Mouse (Mus musculus): Measurements from ENCODE around the gene Aspm. TPM values are rescaled to one million over a fixed set of nuclear protein-coding genes. Genes with fewer than 3 reads are reported as not detected.
"Not testable (repeated sequence)": the region's sequence is repeated elsewhere in the genome, so short reads cannot be mapped to it uniquely, and the experiment has no call there.

Aspm gene
- polyA plus RNA-seq, 1 experiment from 2014 or later, result 28.8 TPM

DNA sequence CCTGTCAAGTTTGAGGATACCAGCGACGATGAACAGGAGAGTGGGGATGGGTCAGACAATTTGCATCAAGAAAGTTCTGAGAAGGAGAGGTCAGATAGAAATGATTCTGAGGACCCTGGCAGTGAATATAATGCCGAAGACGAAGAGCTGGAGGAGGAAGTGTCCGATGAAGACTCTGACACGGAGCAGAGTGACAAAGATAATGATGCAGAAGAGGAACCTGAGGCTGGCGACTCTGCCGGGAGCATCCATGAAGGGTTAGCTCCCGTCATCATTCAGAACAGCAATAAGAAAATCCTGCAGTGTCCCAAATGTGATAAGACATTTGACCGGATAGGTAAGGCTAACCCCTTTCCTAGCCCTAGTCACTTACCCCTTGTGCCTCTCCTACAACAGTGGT is 30.6 kb upstream of the Aspm start:
- H3K27me3 ChIP-seq (ENCODE audit: control insufficient read depth, insufficient read depth, low read length), result no peaks in the 10 kb centered on the region
- peaks cover 22% of the 10 kb centered on the region for H3K4me1 ChIP-seq (ENCODE audit: control insufficient read depth, insufficient read depth, low read length)
- H3K4me3 ChIP-seq (ENCODE audit: low read length), result peak overlapping the region; percentile 91
- no peak overlapping the region for H3K27ac ChIP-seq (ENCODE audit: low read depth, low read length)
- peak overlapping the region; percentile 90 for H3K9ac ChIP-seq (ENCODE audit: low read depth, low read length)
- H3K9me3 ChIP-seq (ENCODE audit: control insufficient read depth, low read length), result no peaks in the 10 kb centered on the region
- WGBS, result 54% methylated on average over 10 of the region's 10 CpGs
- no peak for ATAC-seq (ENCODE audit: low FRiP score, low TSS enrichment)
- H3K36me3 ChIP-seq (ENCODE audit: control insufficient read depth, insufficient read depth, low read length), result peaks cover 7% of the 10 kb centered on the region; the same call in 1 of the 2 replicates
- peak overlapping the region; percentile 77 for H3K4me2 ChIP-seq (replicated peaks; ENCODE audit: low read depth, low read length)

DNA sequence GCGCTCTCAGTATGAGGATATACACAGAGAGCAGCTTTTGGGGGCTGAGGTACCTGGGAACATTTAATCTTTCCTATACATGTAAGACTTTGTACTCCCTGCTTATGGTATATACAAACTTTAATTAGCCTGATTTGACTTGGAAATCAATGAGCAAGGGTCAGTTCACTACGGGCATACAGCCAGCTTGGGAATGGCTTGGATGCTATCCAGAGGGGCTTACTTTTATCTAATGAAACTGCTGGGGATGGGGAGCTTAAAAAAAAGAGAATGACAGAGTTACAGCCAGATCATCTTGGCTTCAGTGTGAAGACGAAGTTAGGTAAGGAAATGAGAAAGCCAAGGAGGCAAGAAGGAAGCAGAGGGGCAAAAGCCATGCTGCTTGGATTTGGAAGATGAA is 29.6 kb upstream of the Aspm start:
- Histone ChIP-seq H3K4me2 (replicated peaks; ENCODE audit: low read depth, low read length) (peak overlapping the region; percentile 49), H3K4me1 (ENCODE audit: control insufficient read depth, insufficient read depth, low read length) (peaks cover 22% of the 10 kb centered on the region), H3K9me3 (ENCODE audit: control insufficient read depth, low read length) (no peaks in the 10 kb centered on the region), H3K27ac (ENCODE audit: low read depth, low read length) (no peak overlapping the region), H3K36me3 (ENCODE audit: control insufficient read depth, insufficient read depth, low read length) (peaks cover 16% of the 10 kb centered on the region; the same call in 1 of the 2 replicates), H3K4me3 (ENCODE audit: low read length) (peak overlapping the region; percentile 28), H3K9ac (ENCODE audit: low read depth, low read length) (peak overlapping the region; percentile 42), H3K27me3 (ENCODE audit: control insufficient read depth, insufficient read depth, low read length) (no peaks in the 10 kb centered on the region)
- 44% methylated on average over 3 of the region's 3 CpGs for WGBS
- no peak for ATAC-seq (ENCODE audit: low FRiP score, low TSS enrichment)

DNA sequence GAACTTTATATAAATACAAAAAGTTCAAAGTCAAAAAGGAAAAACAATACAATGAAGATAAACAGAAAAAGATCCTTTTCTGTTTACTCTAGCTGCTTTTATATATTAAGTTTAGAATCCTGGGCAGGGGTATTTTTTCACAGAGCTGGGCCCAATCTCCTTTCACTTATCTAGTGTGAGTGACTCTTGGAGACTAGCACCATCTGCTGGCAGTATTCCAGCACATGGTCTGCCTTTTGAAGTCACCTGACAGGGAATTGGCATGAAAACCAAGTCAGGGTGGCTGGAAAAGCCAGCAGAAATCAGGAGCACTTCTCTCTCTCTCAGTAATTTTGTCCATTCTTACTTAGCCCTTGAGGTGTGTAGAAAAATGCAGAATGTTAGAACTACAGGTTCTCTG is 16.2 kb upstream of the Aspm start:
- ATAC-seq (ENCODE audit: low FRiP score, low TSS enrichment), result no peak
- no peaks in the 10 kb centered on the region for H3K4me1 ChIP-seq (ENCODE audit: control insufficient read depth, insufficient read depth, low read length)
- peaks cover 57% of the 10 kb centered on the region for H3K36me3 ChIP-seq (ENCODE audit: control insufficient read depth, insufficient read depth, low read length)
- H3K4me3 ChIP-seq (ENCODE audit: low read length), result no peak overlapping the region
- no peak overlapping the region for H3K9ac ChIP-seq (ENCODE audit: low read depth, low read length)
- no peaks in the 10 kb centered on the region for H3K9me3 ChIP-seq (ENCODE audit: control insufficient read depth, low read length)
- no peaks in the 10 kb centered on the region for H3K27me3 ChIP-seq (ENCODE audit: control insufficient read depth, insufficient read depth, low read length)
- no peak overlapping the region for H3K4me2 ChIP-seq (replicated peaks; ENCODE audit: low read depth, low read length)
- H3K27ac ChIP-seq (ENCODE audit: low read depth, low read length), result no peak overlapping the region

DNA sequence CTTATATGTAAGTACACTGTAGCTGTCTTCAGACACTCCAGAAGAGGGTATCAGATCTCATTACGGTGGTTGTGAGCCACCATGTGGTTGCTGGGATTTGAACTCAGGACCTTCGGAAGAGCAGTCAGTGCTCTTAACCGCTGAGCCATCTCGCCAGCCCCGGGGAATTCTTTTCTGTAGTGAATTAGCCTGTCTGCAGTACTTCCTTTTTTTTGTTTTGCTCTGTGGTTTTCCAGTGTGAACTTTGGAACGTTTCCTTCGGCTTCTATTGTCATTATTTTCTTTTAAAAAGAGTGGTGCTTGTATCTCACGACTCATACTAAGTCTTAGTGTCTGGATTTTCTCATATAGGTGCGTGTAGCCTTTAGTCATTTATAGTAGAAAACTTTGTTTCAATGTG is 11.5 kb upstream of the Aspm start:
- H3K4me2 ChIP-seq (replicated peaks; ENCODE audit: low read depth, low read length); H3K9me3 ChIP-seq (ENCODE audit: control insufficient read depth, low read length); H3K4me1 ChIP-seq (ENCODE audit: control insufficient read depth, insufficient read depth, low read length); H3K9ac ChIP-seq (ENCODE audit: low read depth, low read length); H3K4me3 ChIP-seq (ENCODE audit: low read length); H3K27me3 ChIP-seq (ENCODE audit: control insufficient read depth, insufficient read depth, low read length); H3K27ac ChIP-seq (ENCODE audit: low read depth, low read length); ATAC-seq (ENCODE audit: low FRiP score, low TSS enrichment): not testable (repeated sequence)
- H3K36me3 ChIP-seq (ENCODE audit: control insufficient read depth, insufficient read depth, low read length), result peaks cover 39% of the 10 kb centered on the region
- WGBS, result 88% methylated on average over 9 of the region's 9 CpGs

DNA sequence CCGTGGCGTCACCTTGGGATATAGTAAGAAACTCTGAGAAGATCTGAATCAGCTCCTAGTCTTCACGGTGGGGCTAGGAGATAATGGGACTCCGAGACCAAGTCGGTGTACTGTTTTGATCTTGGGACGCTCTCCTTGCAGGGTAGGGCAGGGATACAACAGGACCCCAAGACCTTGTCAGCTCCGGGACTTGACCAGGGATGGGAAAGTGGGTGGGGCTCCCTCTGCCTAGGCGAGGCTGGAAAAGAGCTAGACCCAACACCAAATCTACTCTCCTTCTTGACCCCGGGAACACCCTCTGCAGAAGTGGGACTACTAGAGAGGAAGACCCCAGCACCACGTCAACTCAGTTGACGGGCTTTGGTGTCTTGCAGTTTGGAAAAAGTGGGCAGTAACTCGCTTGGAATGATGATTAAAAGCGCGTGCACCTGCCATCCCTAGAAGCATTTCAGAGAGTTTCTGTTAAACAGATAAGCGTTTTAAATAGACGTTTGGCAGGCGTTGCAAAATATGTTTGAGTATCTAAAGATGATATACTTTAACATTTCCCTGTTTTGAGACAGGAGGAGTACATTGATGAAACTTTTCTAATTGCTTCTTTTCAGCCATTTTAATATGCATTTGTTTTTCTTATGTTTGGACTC is 776 bp downstream of the Aspm start:
- Histone ChIP-seq H3K27me3 (ENCODE audit: control insufficient read depth, insufficient read depth, low read length) (no peaks in the 10 kb centered on the region), H3K36me3 (ENCODE audit: control insufficient read depth, insufficient read depth, low read length) (peaks cover 20% of the 10 kb centered on the region), H3K4me1 (ENCODE audit: control insufficient read depth, insufficient read depth, low read length) (peaks cover 13% of the 10 kb centered on the region), H3K9ac (ENCODE audit: low read depth, low read length) (peak overlapping the region; percentile 82), H3K4me3 (ENCODE audit: low read length) (peak overlapping the region; percentile 81), H3K9me3 (ENCODE audit: control insufficient read depth, low read length) (no peaks in the 10 kb centered on the region), H3K4me2 (replicated peaks; ENCODE audit: low read depth, low read length) (peak overlapping the region; percentile 77), H3K27ac (ENCODE audit: low read depth, low read length) (peak overlapping the region; percentile 71)
- 4% methylated on average over 17 of the region's 17 CpGs for WGBS
- ATAC-seq (ENCODE audit: low FRiP score, low TSS enrichment), result peak; percentile 54

DNA sequence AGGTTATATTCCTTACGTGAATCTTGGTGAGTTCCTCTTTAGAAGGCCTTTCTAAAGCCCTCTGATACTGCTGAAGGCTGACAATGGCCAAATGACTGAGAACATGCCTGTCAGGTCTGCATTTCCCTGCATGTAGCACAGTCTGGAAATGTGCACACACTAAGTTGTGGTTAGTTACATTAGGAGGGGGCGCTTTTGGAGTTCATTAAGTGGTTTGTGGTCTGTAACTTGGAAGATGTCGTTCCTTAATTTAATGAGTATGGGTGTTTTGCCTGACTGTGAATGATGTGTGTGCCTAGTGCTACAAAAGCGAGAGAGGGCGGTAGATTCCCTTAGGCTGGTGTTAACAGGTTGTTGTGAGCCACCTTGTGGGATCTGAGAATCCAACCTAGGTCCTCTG is 6.2 kb downstream of the Aspm start:
- Histone ChIP-seq H3K9ac (ENCODE audit: low read depth, low read length) (no peak overlapping the region), H3K4me3 (ENCODE audit: low read length) (no peak overlapping the region), H3K9me3 (ENCODE audit: control insufficient read depth, low read length) (no peaks in the 10 kb centered on the region), H3K27me3 (ENCODE audit: control insufficient read depth, insufficient read depth, low read length) (no peaks in the 10 kb centered on the region), H3K4me2 (replicated peaks; ENCODE audit: low read depth, low read length) (no peak overlapping the region), H3K4me1 (ENCODE audit: control insufficient read depth, insufficient read depth, low read length) (peaks cover 13% of the 10 kb centered on the region), H3K36me3 (ENCODE audit: control insufficient read depth, insufficient read depth, low read length) (peaks cover 52% of the 10 kb centered on the region), H3K27ac (ENCODE audit: low read depth, low read length) (no peak overlapping the region)
- WGBS, result 83% methylated on average over 5 of the region's 5 CpGs
- ATAC-seq (ENCODE audit: low FRiP score, low TSS enrichment), result no peak

DNA sequence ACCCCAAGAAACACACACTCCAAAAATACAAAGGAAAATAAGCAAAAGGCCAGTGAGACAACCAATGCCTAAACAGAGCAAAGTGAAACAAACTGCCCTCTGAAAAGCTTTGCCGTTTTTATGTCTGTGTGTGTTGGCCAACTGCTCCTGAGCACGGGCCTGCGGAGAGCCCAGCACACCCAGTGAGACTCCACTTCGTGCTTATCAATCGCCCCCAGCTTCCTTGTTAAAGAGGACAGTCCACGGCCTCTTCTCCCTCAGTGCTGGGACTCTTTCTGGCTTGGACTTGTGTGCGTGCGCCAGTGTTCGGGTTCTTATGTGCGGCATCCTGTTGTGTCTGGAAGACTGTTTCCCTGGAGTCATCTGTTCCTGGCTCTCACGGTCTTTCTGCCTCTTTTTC is 11.4 kb downstream of the Aspm start:
- no peaks in the 10 kb centered on the region for H3K4me1 ChIP-seq (ENCODE audit: control insufficient read depth, insufficient read depth, low read length)
- no peaks in the 10 kb centered on the region for H3K9me3 ChIP-seq (ENCODE audit: control insufficient read depth, low read length)
- H3K27ac ChIP-seq (ENCODE audit: low read depth, low read length), result no peak overlapping the region
- H3K4me3 ChIP-seq (ENCODE audit: low read length), result no peak overlapping the region
- no peak overlapping the region for H3K4me2 ChIP-seq (replicated peaks; ENCODE audit: low read depth, low read length)
- no peak overlapping the region for H3K9ac ChIP-seq (ENCODE audit: low read depth, low read length)
- WGBS, result 93% methylated on average over 11 of the region's 11 CpGs
- peaks cover 67% of the 10 kb centered on the region for H3K36me3 ChIP-seq (ENCODE audit: control insufficient read depth, insufficient read depth, low read length)
- no peak for ATAC-seq (ENCODE audit: low FRiP score, low TSS enrichment)
- H3K27me3 ChIP-seq (ENCODE audit: control insufficient read depth, insufficient read depth, low read length), result no peaks in the 10 kb centered on the region

DNA sequence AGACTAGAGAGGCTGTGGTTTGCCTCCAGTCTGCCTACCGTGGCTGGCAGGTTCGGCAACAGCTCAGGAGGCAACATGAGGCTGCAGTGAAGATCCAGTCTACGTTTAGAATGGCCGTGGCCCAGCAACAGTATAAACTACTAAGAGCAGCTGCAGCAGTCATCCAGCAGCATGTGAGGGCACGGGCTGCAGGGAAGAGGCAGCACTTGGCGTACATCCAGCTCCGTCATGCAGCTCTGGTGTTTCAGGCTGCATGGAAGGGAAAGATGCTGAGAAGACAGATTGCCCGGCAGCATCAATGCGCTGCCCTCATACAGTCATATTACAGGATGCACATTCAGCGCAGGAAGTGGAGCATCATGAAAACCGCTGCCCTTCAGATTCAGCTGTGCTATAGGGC is 24.3 kb downstream of the Aspm start:
- ATAC-seq (ENCODE audit: low FRiP score, low TSS enrichment), result no peak

DNA sequence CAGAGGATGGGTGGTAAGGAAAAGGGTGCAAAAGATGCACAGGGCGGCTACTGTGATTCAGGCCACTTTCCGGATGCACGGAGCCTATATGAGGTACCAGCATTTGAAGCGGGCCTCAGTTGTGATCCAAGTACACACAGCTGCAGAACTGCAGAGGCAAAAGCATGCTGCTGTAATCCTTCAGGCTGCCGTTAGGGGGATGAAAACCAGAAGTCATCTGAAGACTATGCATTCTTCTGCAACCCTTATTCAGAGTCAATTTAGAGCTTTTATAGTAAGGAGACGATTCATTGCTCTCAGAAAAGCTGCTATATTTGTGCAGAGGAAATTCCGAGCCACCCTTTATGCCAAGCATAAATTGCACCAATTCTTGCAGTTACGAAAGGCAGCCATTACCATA is 25.7 kb downstream of the Aspm start:
- Histone ChIP-seq H3K9ac (ENCODE audit: low read depth, low read length) (no peak overlapping the region), H3K36me3 (ENCODE audit: control insufficient read depth, insufficient read depth, low read length) (peaks cover 78% of the 10 kb centered on the region), H3K4me1 (ENCODE audit: control insufficient read depth, insufficient read depth, low read length) (no peaks in the 10 kb centered on the region), H3K4me2 (replicated peaks; ENCODE audit: low read depth, low read length) (no peak overlapping the region), H3K9me3 (ENCODE audit: control insufficient read depth, low read length) (no peaks in the 10 kb centered on the region), H3K27ac (ENCODE audit: low read depth, low read length) (no peak overlapping the region), H3K27me3 (ENCODE audit: control insufficient read depth, insufficient read depth, low read length) (no peaks in the 10 kb centered on the region), H3K4me3 (ENCODE audit: low read length) (no peak overlapping the region)
- 94% methylated on average over 8 of the region's 8 CpGs for WGBS
- ATAC-seq (ENCODE audit: low FRiP score, low TSS enrichment), result no peak

More for the DNA sequence above, 24.3 kb downstream of the Aspm start:
- 94% methylated on average over 11 of the region's 11 CpGs for WGBS
- no peak overlapping the region for H3K27ac ChIP-seq (ENCODE audit: low read depth, low read length)
- H3K4me2 ChIP-seq (replicated peaks; ENCODE audit: low read depth, low read length), result no peak overlapping the region
- no peak overlapping the region for H3K4me3 ChIP-seq (ENCODE audit: low read length)
- H3K9me3 ChIP-seq (ENCODE audit: control insufficient read depth, low read length), result no peaks in the 10 kb centered on the region
- H3K9ac ChIP-seq (ENCODE audit: low read depth, low read length), result no peak overlapping the region
- H3K4me1 ChIP-seq (ENCODE audit: control insufficient read depth, insufficient read depth, low read length), result no peaks in the 10 kb centered on the region
- no peaks in the 10 kb centered on the region for H3K27me3 ChIP-seq (ENCODE audit: control insufficient read depth, insufficient read depth, low read length)
- H3K36me3 ChIP-seq (ENCODE audit: control insufficient read depth, insufficient read depth, low read length), result peaks cover 85% of the 10 kb centered on the region
